Mouse (Mus musculus) splenic B cell, adult 2 months (primary cell): ENCODE measurements around the gene Tagap1.
"Not testable (repeated sequence)": the region's sequence is repeated elsewhere in the genome, so short reads cannot be mapped to it uniquely, and the experiment has no call there.

ENCODE experiments used
- DNase-seq: peaks from one replicate; pipeline ENCODE4 v3.0.0-alpha.2; 2011; ENCODE audit warnings: low read depth, low spot score
- H3K27me3 ChIP-seq: 2 replicates; pipeline ENCODE4 v1.6.1; 2012; ENCODE audit warnings: mild to moderate bottlenecking, low read length, moderate library complexity, mixed read lengths; ENCODE audit not compliant: control insufficient read depth, poor library complexity, insufficient read depth, severe bottlenecking
- H3K36me3 ChIP-seq: 2 replicates; pipeline ENCODE4 v1.6.1; 2012; ENCODE audit warnings: mild to moderate bottlenecking, low read length, moderate library complexity, mixed read lengths; ENCODE audit not compliant: control insufficient read depth, poor library complexity, insufficient read depth, severe bottlenecking

The Tagap1 gene

DNA sequence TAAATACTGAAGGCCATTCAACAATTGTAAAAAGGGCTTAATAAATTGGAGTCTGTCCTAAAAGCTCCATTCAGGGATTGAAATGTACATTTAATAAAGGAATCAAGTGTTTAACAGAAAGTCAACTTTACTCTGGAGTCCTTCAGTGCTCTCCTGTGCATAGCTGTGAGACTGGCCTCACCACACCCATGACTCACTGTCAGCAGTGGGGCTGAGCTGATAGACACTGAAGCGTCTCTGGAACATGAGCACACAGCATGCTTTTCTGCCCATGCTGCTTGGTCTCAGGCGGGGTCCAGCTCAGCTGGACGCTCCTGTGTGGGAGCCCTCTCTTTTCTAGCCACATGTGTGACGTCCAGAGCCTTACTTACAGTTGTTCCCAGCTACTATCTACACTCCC is 18.4 kb downstream of the Tagap1 start:
- not testable (repeated sequence) for H3K36me3 ChIP-seq, DNase-seq, H3K27me3 ChIP-seq

DNA sequence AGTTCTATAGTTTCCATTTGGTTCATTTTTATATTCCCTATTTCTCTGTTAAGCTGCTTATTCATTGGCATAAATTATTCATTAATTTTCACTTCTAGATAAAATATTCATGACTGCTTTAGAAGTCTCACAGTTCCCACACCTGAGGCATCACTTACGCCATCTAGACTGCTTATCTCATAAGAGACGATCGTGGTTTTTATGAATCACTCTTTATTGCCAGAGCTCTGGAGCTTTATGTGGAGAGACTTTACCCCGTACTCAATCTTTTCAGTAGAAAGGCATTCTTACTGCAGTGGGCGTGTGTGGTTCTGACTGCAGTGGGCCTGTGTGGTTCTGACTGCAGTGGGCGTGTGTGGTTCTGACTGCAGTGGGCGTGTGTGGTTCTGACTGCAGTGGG is 29.3 kb downstream of the Tagap1 start:
- DNase-seq, H3K27me3 ChIP-seq, H3K36me3 ChIP-seq: not testable (repeated sequence)

DNA sequence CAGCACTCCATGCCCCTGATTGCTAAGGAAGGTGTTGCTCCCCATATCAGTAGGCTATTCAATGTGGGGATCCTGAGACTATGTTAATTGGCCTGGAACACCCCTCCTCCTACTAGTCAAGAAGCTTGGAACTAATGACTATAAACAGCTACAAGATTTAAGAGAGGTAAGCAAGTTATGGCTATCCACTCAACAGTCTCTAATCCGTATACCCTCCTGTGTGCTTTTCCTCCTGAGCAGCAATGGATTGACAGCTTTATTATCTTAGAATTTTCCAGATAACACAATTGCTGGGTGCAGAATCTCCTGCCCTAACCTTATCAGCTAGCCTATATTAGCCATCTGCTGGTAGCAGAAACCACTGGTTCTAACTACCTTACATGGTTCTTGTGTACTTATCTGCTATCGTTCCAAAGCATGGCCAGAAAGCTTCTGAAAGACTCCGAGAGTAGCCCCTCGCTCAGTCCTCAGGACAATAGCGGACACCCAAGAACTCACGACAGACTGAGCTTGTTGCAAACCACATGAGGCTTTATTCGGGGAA is 40.5 kb downstream of the Tagap1 start:
- not testable (repeated sequence) for DNase-seq

DNA sequence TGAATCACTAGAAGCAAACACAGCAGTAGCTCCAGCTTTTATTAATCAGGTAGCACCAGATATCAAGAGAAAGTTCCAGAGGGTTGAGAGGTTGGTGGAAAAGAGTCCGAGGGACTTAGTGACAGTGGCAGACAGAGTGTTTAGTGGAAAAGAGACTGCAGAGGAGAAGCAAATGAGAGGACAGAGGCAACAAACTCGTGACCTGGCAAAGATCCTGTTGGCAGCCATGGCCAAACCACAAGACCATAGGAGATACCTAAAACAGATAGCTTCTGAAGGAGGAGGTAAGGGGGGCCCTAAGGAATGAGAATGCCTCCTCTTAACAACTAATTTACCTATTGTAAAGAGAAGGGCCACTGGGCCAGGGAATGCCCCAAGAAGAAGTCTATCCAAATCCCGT is 41.6 kb downstream of the Tagap1 start:
- not testable (repeated sequence) for H3K27me3 ChIP-seq, DNase-seq, H3K36me3 ChIP-seq

More for the DNA sequence above, 40.5 kb downstream of the Tagap1 start:
- H3K36me3 ChIP-seq, H3K27me3 ChIP-seq: not testable (repeated sequence)

DNA sequence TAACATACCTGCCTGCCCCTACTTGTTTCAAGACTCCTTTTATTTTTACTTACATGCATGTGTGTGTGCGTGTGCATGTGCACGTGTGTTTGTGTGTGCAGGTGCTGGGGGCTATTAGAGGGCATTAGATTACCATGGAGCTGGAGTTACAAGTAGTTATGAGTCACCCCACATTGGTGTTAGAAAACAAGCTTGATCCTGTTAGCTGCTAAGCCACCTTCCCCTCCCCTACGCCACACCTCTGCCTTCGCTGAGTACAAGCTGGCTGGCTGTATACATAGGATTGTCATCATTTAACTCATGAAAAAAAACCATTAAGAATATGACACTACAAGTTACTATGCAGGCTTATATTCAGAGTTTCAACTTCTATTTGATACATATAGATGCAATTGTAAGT is 45.7 kb downstream of the Tagap1 start:
- not testable (repeated sequence) for DNase-seq, H3K27me3 ChIP-seq, H3K36me3 ChIP-seq

DNA sequence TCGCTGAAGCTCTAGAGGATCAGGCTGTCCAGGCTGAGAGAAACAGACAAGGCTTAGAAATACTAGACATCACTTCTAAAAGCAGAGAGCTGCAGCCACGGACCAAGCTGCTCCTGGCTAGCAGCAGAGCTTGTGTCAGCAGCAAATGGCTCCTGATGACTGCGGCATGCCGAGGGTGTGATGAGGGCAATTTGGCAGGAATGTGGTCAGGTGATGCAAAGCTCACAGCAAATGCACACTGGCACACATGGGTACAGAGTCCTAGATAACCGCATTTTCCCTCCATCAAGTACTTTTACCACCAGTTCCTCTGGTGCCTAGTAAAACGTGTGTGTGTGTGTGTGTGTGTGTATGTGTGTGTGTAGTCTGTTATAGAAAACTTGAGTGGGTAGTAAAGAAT is 46.9 kb downstream of the Tagap1 start:
- not testable (repeated sequence) for H3K27me3 ChIP-seq, H3K36me3 ChIP-seq, DNase-seq
